Mouse (Mus musculus) mouse trophoblast stem cell (cell line): ENCODE data around the gene Ift74.
"Not testable (repeated sequence)": the region's sequence is repeated elsewhere in the genome, so short reads cannot be mapped to it uniquely, and the experiment has no call there.

Experiments
- in situ Hi-C, 2 experiments: fragments of 300-500 bp; cut with MseI, MboI; formaldehyde crosslinking; loops; 2 replicates in 1 of 2; 3 replicates in 1 of 2; pipeline ENCODE4 v1.15.1; 2025

Ift74 gene

GRCm38 (mm10) chr4:94613972-94614626 lies at the start of gene Ift74:
Ift74 (plus strand) TSS chr4:94614491.
- in situ Hi-C loops, result no loop called here

- in situ Hi-C loops, result no loop called here
Observed at GRCm38 (mm10) chr4:94572677-94573076, 41.6 kb upstream of the Ift74 start.

GRCm38 (mm10) chr4:94591765-94592381 lies 22.4 kb upstream of the Ift74 start:
- in situ Hi-C loops, result no loop called here

- in situ Hi-C loops, result no loop called here
Observed at GRCm38 (mm10) chr4:94592709-94593108, 21.6 kb upstream of the Ift74 start.

- in situ Hi-C loops, result no loop called here
Observed at GRCm38 (mm10) chr4:94601395-94601794, 12.9 kb upstream of the Ift74 start.

- in situ Hi-C loops, result no loop called here
Observed at GRCm38 (mm10) chr4:94602496-94603030, 11.7 kb upstream of the Ift74 start.

- in situ Hi-C loops, result no loop called here
Observed at GRCm38 (mm10) chr4:94603031-94603629, 11.2 kb upstream of the Ift74 start, which contains the start of gene Plaa. Plaa (minus strand) TSS chr4:94603244.

GRCm38 (mm10) chr4:94604452-94605019 lies 9.8 kb upstream of the Ift74 start:
- in situ Hi-C loops, result no loop called here

- in situ Hi-C loops, result no loop called here
Observed at GRCm38 (mm10) chr4:94605591-94605990, 8.7 kb upstream of the Ift74 start.

- in situ Hi-C loops, result no loop called here
Observed at GRCm38 (mm10) chr4:94610339-94610738, 4.0 kb upstream of the Ift74 start.

GRCm38 (mm10) chr4:94614627-94615006 lies 326 bp downstream of the Ift74 start:
- in situ Hi-C loops, result no loop called here

GRCm38 (mm10) chr4:94620077-94620476 lies 5.8 kb downstream of the Ift74 start:
- in situ Hi-C loops, result no loop called here

GRCm38 (mm10) chr4:94643141-94643540 lies 28.9 kb downstream of the Ift74 start:
- in situ Hi-C loops, result no loop called here

- in situ Hi-C loops, result no loop called here
Observed at GRCm38 (mm10) chr4:94649920-94650319, 35.6 kb downstream of the Ift74 start, which contains the start of gene Lrrc19. Lrrc19 (minus strand) TSS chr4:94650144.

GRCm38 (mm10) chr4:94650426-94651175 lies 36.3 kb downstream of the Ift74 start:
- in situ Hi-C loops, result not testable (repeated sequence)

- in situ Hi-C loops, result loop anchor here in 1 of 2 experiments (5.0 kb wide), 1 partner anchor 233 kb away; no protein-coding TSS in a partner anchor
Observed at GRCm38 (mm10) chr4:94669718-94670117, 55.4 kb downstream of the Ift74 start.

- in situ Hi-C loops, result no loop called here
Observed at GRCm38 (mm10) chr4:94680662-94681061, 66.4 kb downstream of the Ift74 start.

GRCm38 (mm10) chr4:94681181-94681580 lies 66.9 kb downstream of the Ift74 start:
- in situ Hi-C loops, result no loop called here

GRCm38 (mm10) chr4:94682029-94682428 lies 67.7 kb downstream of the Ift74 start:
- in situ Hi-C loops, result no loop called here

GRCm38 (mm10) chr4:94683305-94683704 lies 69.0 kb downstream of the Ift74 start:
- in situ Hi-C loops, result no loop called here

GRCm38 (mm10) chr4:94689804-94690203 lies 75.5 kb downstream of the Ift74 start:
- in situ Hi-C loops, result not testable (repeated sequence)
